Mouse (Mus musculus) 3134 (cell line): ENCODE results near the gene Pgbd5.
"Not testable (repeated sequence)": the region's sequence is repeated elsewhere in the genome, so short reads cannot be mapped to it uniquely, and the experiment has no call there.

Experiments
- DNase-seq: peaks from one replicate; pipeline ENCODE4 v3.0.0-alpha.2; 2011; ENCODE audit warnings: low spot score; ENCODE audit not compliant: insufficient read length; ENCODE audit errors: extremely low read depth

Pgbd5 gene

GRCm38 (mm10) chr8:124433451-124434125 is 5.9 kb downstream of the Pgbd5 start:
- no peak for DNase-seq

GRCm38 (mm10) chr8:124430881-124431280 is 8.6 kb downstream of the Pgbd5 start:
- no peak for DNase-seq

- DNase-seq: no peak
Observed at GRCm38 (mm10) chr8:124429417-124429816, 10.0 kb downstream of the Pgbd5 start.

GRCm38 (mm10) chr8:124428721-124429120 is 10.7 kb downstream of the Pgbd5 start:
- DNase-seq: not testable (repeated sequence)

- DNase-seq: no peak
Observed at GRCm38 (mm10) chr8:124421413-124421812, 18.0 kb downstream of the Pgbd5 start.

GRCm38 (mm10) chr8:124418927-124419326 is 20.5 kb downstream of the Pgbd5 start:
- DNase-seq: no peak

- no peak for DNase-seq
Observed at GRCm38 (mm10) chr8:124418185-124418584, 21.3 kb downstream of the Pgbd5 start.

GRCm38 (mm10) chr8:124416646-124417045 is 22.8 kb downstream of the Pgbd5 start:
- DNase-seq: no peak

- no peak for DNase-seq
Observed at GRCm38 (mm10) chr8:124415789-124416188, 23.7 kb downstream of the Pgbd5 start.

GRCm38 (mm10) chr8:124415002-124415401 is 24.5 kb downstream of the Pgbd5 start:
- DNase-seq: no peak

- no peak for DNase-seq
Observed at GRCm38 (mm10) chr8:124413244-124413965, 26.1 kb downstream of the Pgbd5 start.

- peak; percentile 13 for DNase-seq
Observed at GRCm38 (mm10) chr8:124412496-124413243, 26.8 kb downstream of the Pgbd5 start.

- DNase-seq: no peak
Observed at GRCm38 (mm10) chr8:124404471-124405260, 34.8 kb downstream of the Pgbd5 start.

- DNase-seq: no peak
Observed at GRCm38 (mm10) chr8:124403876-124404275, 35.6 kb downstream of the Pgbd5 start.

GRCm38 (mm10) chr8:124399403-124399861 is 40.0 kb downstream of the Pgbd5 start:
- no peak for DNase-seq

GRCm38 (mm10) chr8:124398843-124399402 is 40.5 kb downstream of the Pgbd5 start:
- peak; percentile 43 for DNase-seq

- DNase-seq: no peak
Observed at GRCm38 (mm10) chr8:124397321-124398065, 42.0 kb downstream of the Pgbd5 start.

GRCm38 (mm10) chr8:124396531-124396930 is 42.9 kb downstream of the Pgbd5 start:
- DNase-seq: no peak

- DNase-seq: no peak
Observed at GRCm38 (mm10) chr8:124395392-124395791, 44.1 kb downstream of the Pgbd5 start.

- DNase-seq: no peak
Observed at GRCm38 (mm10) chr8:124394951-124395350, 44.5 kb downstream of the Pgbd5 start.
